Mouse (Mus musculus) small intestine, adult 2 months (tissue): ENCODE data around the gene Tomm70a. TPM values are rescaled to one million over a fixed set of nuclear protein-coding genes. Genes with fewer than 3 reads are reported as not detected.

Experiments
- H3K27ac ChIP-seq: fragments of 200-500 bp; 2 replicates; pipeline ENCODE4 v1.5.1; 2012; ENCODE audit warnings: low read depth, low read length, control low read depth, inconsistent platforms; ENCODE audit not compliant: insufficient read depth
- H3K27me3 ChIP-seq: fragments of 200-500 bp; 2 replicates; pipeline ENCODE4 v1.6.1; 2012; ENCODE audit warnings: mild to moderate bottlenecking, moderate library complexity, low read length, inconsistent platforms; ENCODE audit not compliant: control insufficient read depth, insufficient read depth
- H3K36me3 ChIP-seq: fragments of 200-500 bp; 2 replicates; pipeline ENCODE4 v1.6.1; 2012; ENCODE audit warnings: mild to moderate bottlenecking, low read length, control low read depth, inconsistent platforms; ENCODE audit not compliant: control insufficient read depth, insufficient read depth
- H3K4me1 ChIP-seq: fragments of 200-500 bp; 2 replicates; pipeline ENCODE4 v1.6.1; 2012; ENCODE audit warnings: low read length, inconsistent platforms, mixed read lengths; ENCODE audit not compliant: control insufficient read depth, insufficient read depth, insufficient read length
- H3K4me3 ChIP-seq: fragments of 200-500 bp; 2 replicates; pipeline ENCODE4 v1.5.1; 2012; ENCODE audit warnings: low read depth, mild to moderate bottlenecking, control low read depth, inconsistent platforms, low read length, moderate library complexity
- CTCF ChIP-seq: fragments of 200-500 bp; IDR thresholded peaks from 2 replicates; pipeline ENCODE4 v1.5.1; 2012; ENCODE audit warnings: low read depth, mild to moderate bottlenecking, control low read depth, inconsistent platforms, low read length, moderate library complexity, mixed read lengths; ENCODE audit not compliant: insufficient replicate concordance, insufficient read length; ENCODE audit errors: extremely low read depth
- POLR2A ChIP-seq: fragments of 200-500 bp; IDR thresholded peaks from 2 replicates; pipeline ENCODE4 v1.6.1; 2012; ENCODE audit warnings: low read depth, mild to moderate bottlenecking, control low read depth, inconsistent platforms, low read length, moderate library complexity
- WGBS: fragments of 180-500 bp; shearing (Covaris S2); methylation state at CpG from one replicate; pipeline ENCODE4 v1.1.7; 2018; 5-methylcytosine and 5-hydroxymethylcytosine counted together
- polyA plus RNA-seq: library from polyadenylated mRNA; depleted of rRNA; stranded (reverse); fragments of >200 nt; gene quantifications from 2 replicates; pipeline ENCODE4 v1.2.3, GENCODE M21; 2012

Gene Tomm70a
- polyA plus RNA-seq, 1 experiment = 8.5 TPM

DNA sequence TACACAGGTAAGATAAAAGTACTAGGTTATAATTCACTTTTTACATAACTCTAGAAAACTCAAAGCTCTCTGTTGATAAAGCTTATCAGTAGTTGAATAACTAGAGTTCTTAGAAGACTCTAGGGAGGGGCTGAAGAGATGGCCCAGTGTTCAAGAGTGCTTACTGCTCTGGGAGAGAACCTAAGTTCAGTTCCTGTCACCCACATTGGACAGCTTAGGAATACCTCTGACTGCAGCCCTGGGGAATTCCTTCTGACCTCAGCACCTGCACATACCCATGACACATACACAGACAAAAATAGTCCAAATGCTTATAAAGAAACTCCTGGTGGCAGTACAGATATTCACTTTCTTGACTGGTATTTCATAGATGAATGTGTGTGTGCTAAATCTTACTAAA, 34.4 kb downstream of the Tomm70a start:
- peaks cover 8% of the 10 kb centered on the region; the same call in 1 of the 2 replicates for H3K4me1 ChIP-seq
- H3K36me3 ChIP-seq = peaks cover 29% of the 10 kb centered on the region
- H3K27me3 ChIP-seq = no peaks in the 10 kb centered on the region
- TF ChIP-seq POLR2A (no peak), CTCF (no peak)
- H3K27ac ChIP-seq = no peak overlapping the region
- H3K4me3 ChIP-seq = no peak overlapping the region

DNA sequence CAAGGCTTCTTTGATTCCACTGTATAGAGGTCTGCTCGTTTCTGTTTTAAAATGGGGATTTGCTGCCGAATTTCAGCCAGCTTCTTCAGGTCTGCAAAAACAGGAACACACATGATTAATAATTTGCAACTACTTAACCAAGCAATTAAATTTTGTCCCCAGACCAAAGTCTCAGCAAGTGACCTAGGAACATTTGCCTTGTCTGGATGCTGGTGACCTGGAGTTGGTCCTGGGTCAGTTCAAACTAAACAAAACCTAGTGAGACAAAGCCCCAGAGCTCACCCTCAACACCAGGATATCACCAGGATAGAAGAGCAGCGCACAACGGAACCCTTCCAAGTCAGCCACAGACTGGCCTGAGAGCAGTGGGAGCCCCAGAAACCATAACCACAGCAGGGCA, 35.6 kb downstream of the Tomm70a start:
- Histone ChIP-seq H3K27me3 (no peaks in the 10 kb centered on the region), H3K36me3 (peaks cover 29% of the 10 kb centered on the region), H3K4me3 (no peak overlapping the region), H3K27ac (no peak overlapping the region), H3K4me1 (peaks cover 5% of the 10 kb centered on the region; the same call in 1 of the 2 replicates)
- 86% methylated on average over 4 of the region's 4 CpGs for WGBS
- no peak for TF ChIP-seq POLR2A
- no peak for TF ChIP-seq CTCF

DNA sequence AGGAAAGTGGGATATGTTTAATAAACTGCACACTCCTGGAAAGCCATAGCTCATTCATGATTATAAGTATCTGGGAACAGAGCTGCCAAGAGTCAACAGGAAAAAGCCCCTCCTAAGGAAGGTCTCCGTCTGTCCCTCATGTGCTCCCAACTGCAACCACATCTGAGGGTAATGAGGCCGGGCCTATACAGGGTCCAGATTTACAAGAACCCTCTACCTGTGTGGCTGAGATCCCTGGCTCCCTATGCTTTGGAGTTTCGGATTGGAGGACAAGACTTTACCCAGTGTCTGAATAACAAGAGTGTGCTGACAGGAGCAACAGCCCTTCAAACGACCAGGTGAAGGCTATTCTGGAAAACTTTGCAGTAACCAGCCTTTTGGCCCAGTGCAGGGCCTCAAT, 36.2 kb downstream of the Tomm70a start:
- TF ChIP-seq POLR2A (no peak), CTCF (no peak)
- no peak overlapping the region for H3K27ac ChIP-seq
- no peaks in the 10 kb centered on the region for H3K27me3 ChIP-seq
- H3K4me3 ChIP-seq = no peak overlapping the region
- H3K4me1 ChIP-seq = peaks cover 2% of the 10 kb centered on the region; the same call in 1 of the 2 replicates
- H3K36me3 ChIP-seq = peaks cover 25% of the 10 kb centered on the region
- WGBS = 68% methylated on average over 4 of the region's 4 CpGs

DNA sequence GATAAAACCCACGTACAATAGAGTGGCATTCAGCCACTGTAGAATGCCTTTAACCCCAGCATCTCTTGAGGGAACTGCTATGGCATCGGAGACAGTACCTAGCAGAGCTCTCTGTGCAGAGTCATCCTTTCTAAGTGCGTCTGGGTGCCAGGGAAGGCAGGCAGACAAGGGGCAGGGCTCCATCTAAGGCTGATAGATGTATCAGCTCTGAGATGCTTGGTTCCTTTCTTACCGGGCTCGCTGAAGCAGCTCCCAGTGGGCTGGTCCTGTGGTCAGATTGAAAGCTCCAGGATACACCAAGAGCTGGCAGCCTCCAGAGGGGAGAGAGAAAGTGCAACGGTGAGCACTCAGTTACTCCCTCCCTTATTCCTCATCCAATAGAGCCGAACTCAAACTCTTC, 38.3 kb downstream of the Tomm70a start:
- Histone ChIP-seq H3K27ac (no peak overlapping the region), H3K4me1 (peaks cover 2% of the 10 kb centered on the region; the same call in 1 of the 2 replicates)
- WGBS = 66% methylated on average over 7 of the region's 7 CpGs

DNA sequence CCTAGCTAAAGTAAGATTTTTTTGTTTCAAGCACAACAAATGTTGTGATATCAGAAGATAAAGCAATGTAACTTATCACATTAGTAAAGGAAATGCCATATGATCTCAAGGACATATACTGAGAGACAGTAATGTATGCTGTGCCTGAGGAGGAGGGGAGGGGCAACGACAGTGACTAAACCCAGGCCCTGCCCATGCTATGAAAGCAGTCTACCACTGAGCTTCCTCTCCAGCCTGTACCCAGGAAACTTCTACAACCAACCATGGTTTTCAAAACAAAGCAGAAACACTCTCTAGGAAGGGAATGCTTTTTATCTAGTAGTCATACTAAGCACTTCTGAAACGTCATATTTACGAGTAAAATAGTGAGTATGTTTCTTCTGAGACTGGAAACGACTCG, 41.3 kb downstream of the Tomm70a start:
- H3K4me3 ChIP-seq = no peak overlapping the region
- H3K27me3 ChIP-seq = no peaks in the 10 kb centered on the region
- H3K27ac ChIP-seq = no peak overlapping the region

More for the DNA sequence above, 38.3 kb downstream of the Tomm70a start:
- no peak overlapping the region for H3K4me3 ChIP-seq
- H3K27me3 ChIP-seq = no peaks in the 10 kb centered on the region
- peaks cover 19% of the 10 kb centered on the region for H3K36me3 ChIP-seq
- TF ChIP-seq CTCF (no peak), POLR2A (no peak)

DNA sequence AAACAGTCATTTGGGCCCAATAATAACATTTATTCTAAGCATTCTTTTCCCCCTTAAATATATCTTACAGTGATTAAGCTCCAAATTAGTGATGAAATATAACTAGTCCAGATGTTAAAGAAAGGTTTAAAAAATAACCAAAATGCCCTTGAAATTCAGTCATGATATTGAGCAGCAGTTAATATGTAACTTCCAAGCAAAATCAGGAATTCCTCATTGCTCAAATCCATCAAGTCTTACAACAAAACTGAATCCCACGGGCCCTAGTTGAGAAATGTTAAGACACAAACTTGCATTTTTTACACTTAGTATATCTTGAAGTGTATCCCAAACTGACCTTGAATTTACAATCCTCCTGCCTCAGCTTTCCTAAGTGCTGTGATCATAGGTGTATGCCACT, 42.2 kb downstream of the Tomm70a start:
- TF ChIP-seq POLR2A (no peak), CTCF (no peak)
- H3K4me1 ChIP-seq = peaks cover 2% of the 10 kb centered on the region; the same call in 1 of the 2 replicates
- peaks cover 6% of the 10 kb centered on the region; the same call in 1 of the 2 replicates for H3K36me3 ChIP-seq
- no peak overlapping the region for H3K27ac ChIP-seq
- no peak overlapping the region for H3K4me3 ChIP-seq
- WGBS = 44% methylated on average over 1 of the region's 1 CpGs
- no peaks in the 10 kb centered on the region for H3K27me3 ChIP-seq

More for the DNA sequence above, 41.3 kb downstream of the Tomm70a start:
- H3K36me3 ChIP-seq = peaks cover 7% of the 10 kb centered on the region; the same call in 1 of the 2 replicates
- TF ChIP-seq CTCF = no peak
- no peak for TF ChIP-seq POLR2A
- WGBS = 78% methylated on average over 5 of the region's 5 CpGs
- peaks cover 2% of the 10 kb centered on the region; the same call in 1 of the 2 replicates for H3K4me1 ChIP-seq

DNA sequence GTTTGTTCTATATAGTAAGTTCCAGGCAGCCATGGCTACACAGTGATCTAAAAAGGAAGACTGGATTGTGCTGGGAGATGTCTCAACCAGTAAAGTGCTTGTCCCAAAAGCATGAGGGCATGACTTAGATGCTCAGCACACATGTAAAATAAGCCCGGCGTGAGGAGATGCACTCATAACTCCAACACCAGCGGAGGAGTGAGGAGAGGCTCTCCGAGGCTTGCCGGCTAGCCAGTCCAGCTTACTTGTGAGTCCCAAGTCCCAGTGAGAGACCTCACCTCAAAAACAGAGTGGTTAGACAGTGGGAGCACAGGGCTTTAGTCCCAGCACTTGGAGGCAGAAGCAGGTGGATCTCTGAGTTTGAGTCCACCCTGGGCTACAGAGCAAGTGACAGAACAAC, 43.7 kb downstream of the Tomm70a start:
- no peak for TF ChIP-seq POLR2A
- TF ChIP-seq CTCF = no peak
- H3K36me3 ChIP-seq = peaks cover 2% of the 10 kb centered on the region; the same call in 1 of the 2 replicates
- no peak overlapping the region for H3K27ac ChIP-seq
- H3K4me3 ChIP-seq = no peak overlapping the region
- H3K27me3 ChIP-seq = no peaks in the 10 kb centered on the region
- 96% methylated on average over 5 of the region's 5 CpGs for WGBS
- peaks cover 2% of the 10 kb centered on the region; the same call in 1 of the 2 replicates for H3K4me1 ChIP-seq
